Mouse (Mus musculus) MEL (cell line): Measurements from ENCODE around the gene Gm49396. TPM values are rescaled to one million over a fixed set of nuclear protein-coding genes. Genes with fewer than 3 reads are reported as not detected.

Experiments used
- DNase-seq: peaks from one replicate; pipeline ENCODE4 v3.0.0; 2011; ENCODE audit warnings: low read depth, low spot score
- H3K27ac ChIP-seq: 2 replicates; pipeline ENCODE4 v1.5.1; 2012; ENCODE audit warnings: low read depth, mild to moderate bottlenecking, control low read depth, low read length, moderate library complexity; ENCODE audit not compliant: control insufficient read depth
- H3K27me3 ChIP-seq, 2 experiments: fragments of 150-350 bp in 1 of 2; sonication (generic) in 1 of 2; 2 replicates each; pipeline ENCODE4 v1.6.1; 2012; ENCODE audit warnings: low read length in 2 of 2, mild to moderate bottlenecking in 2 of 2, improper control_type of control experiment in 1 of 2, moderate library complexity in 1 of 2; ENCODE audit not compliant: insufficient read depth in 2 of 2, control insufficient read depth in 1 of 2
- H3K36me3 ChIP-seq, 2 experiments: 2 replicates each; pipeline ENCODE4 v1.6.1; 2012 to 2014; ENCODE audit warnings: low read length in 2 of 2, improper control_type of control experiment in 1 of 2, inconsistent platforms in 1 of 2, mild to moderate bottlenecking in 1 of 2; ENCODE audit not compliant: insufficient read depth in 2 of 2, control insufficient read depth in 1 of 2
- H3K4me1 ChIP-seq, 2 experiments: fragments of 150-350 bp in 1 of 2; sonication (generic) in 1 of 2; 2 replicates each; pipeline ENCODE4 v1.6.1; 2012; ENCODE audit warnings: low read length in 2 of 2, improper control_type of control experiment in 1 of 2, mild to moderate bottlenecking in 1 of 2; ENCODE audit not compliant: insufficient read depth in 2 of 2, control insufficient read depth in 1 of 2
- H3K4me3 ChIP-seq, 2 experiments: fragments of 150-350 bp in 1 of 2; sonication (generic) in 1 of 2; 2 replicates each; pipeline ENCODE4 v1.5.1; 2012; ENCODE audit warnings: low read depth in 2 of 2, low read length in 2 of 2, mild to moderate bottlenecking in 2 of 2, moderate library complexity in 2 of 2, control low read depth in 1 of 2, improper control_type of control experiment in 1 of 2; ENCODE audit not compliant: control insufficient read depth in 1 of 2, insufficient read depth in 1 of 2
- H3K79me2 ChIP-seq: 2 replicates; pipeline ENCODE4 v1.6.1; 2012; ENCODE audit warnings: mild to moderate bottlenecking, low read length, moderate library complexity; ENCODE audit not compliant: control insufficient read depth, poor library complexity, insufficient read depth
- H3K9ac ChIP-seq: 2 replicates; pipeline ENCODE4 v1.6.1; 2012; ENCODE audit warnings: low read depth, mild to moderate bottlenecking, control low read depth, low read length, moderate library complexity; ENCODE audit not compliant: control insufficient read depth, poor library complexity, severe bottlenecking
- H3K9me3 ChIP-seq: fragments of 150-350 bp; sonication (generic); replicated peaks from 2 replicates; pipeline ENCODE4 v1.6.1; 2012; ENCODE audit warnings: mild to moderate bottlenecking, low read length, improper control_type of control experiment, moderate library complexity; ENCODE audit not compliant: insufficient read depth
- CHD1 ChIP-seq: IDR thresholded peaks from 2 replicates; pipeline ENCODE4 v1.6.1; 2012; ENCODE audit warnings: low read depth, mild to moderate bottlenecking, inconsistent platforms, low read length, improper control_type of control experiment
- CTCF ChIP-seq, 3 experiments: IDR thresholded peaks in 2 of 3; conservative IDR thresholded peaks in 1 of 3; 2 replicates each; pipeline ENCODE4 v1.5.1; 2011 to 2012; ENCODE audit warnings: low read length in 3 of 3, low read depth in 2 of 3, mild to moderate bottlenecking in 2 of 3, improper control_type of control experiment in 1 of 3, inconsistent platforms in 1 of 3, mixed read lengths in 1 of 3, moderate library complexity in 1 of 3; ENCODE audit not compliant: control insufficient read depth in 1 of 3, insufficient read depth in 1 of 3, poor library complexity in 1 of 3, severe bottlenecking in 1 of 3
- ELF1 ChIP-seq: IDR thresholded peaks from 2 replicates; pipeline ENCODE4 v1.6.1; 2014; ENCODE audit warnings: low read depth, mild to moderate bottlenecking, inconsistent platforms, low read length, improper control_type of control experiment, moderate library complexity
- ETS1 ChIP-seq: IDR thresholded peaks from 2 replicates; pipeline ENCODE4 v1.6.1; 2012; ENCODE audit warnings: low read depth, mild to moderate bottlenecking, inconsistent platforms, low read length, improper control_type of control experiment, moderate library complexity
- GABPA ChIP-seq: IDR thresholded peaks from 2 replicates; pipeline ENCODE4 v1.6.1; 2012; ENCODE audit warnings: low read depth, mild to moderate bottlenecking, inconsistent platforms, low read length, improper control_type of control experiment, moderate library complexity
- GATA1 ChIP-seq: IDR thresholded peaks from 2 replicates; pipeline ENCODE4 v1.6.1; 2011; ENCODE audit warnings: low read depth, low read length, improper control_type of control experiment
- HCFC1 ChIP-seq: IDR thresholded peaks from 2 replicates; pipeline ENCODE4 v1.6.1; 2012; ENCODE audit warnings: low read depth, mild to moderate bottlenecking, inconsistent platforms, low read length, improper control_type of control experiment, moderate library complexity
- MAZ ChIP-seq: IDR thresholded peaks from 2 replicates; pipeline ENCODE4 v1.6.1; 2012; ENCODE audit warnings: low read depth, mild to moderate bottlenecking, inconsistent platforms, low read length, improper control_type of control experiment
- MEF2A ChIP-seq: IDR thresholded peaks from 2 replicates; pipeline ENCODE4 v1.6.1; 2014; ENCODE audit warnings: low read depth, mild to moderate bottlenecking, inconsistent platforms, low read length, improper control_type of control experiment; ENCODE audit not compliant: poor library complexity, insufficient replicate concordance, severe bottlenecking; ENCODE audit errors: extremely low read depth
- MYB ChIP-seq: IDR thresholded peaks from 2 replicates; pipeline ENCODE4 v1.6.1; 2011; ENCODE audit warnings: mild to moderate bottlenecking, low read depth, low read length, improper control_type of control experiment
- MYC ChIP-seq: IDR thresholded peaks from 2 replicates; pipeline ENCODE4 v1.6.1; 2011; ENCODE audit warnings: low read depth, mild to moderate bottlenecking, low read length, improper control_type of control experiment, moderate library complexity
- NELFE ChIP-seq: IDR thresholded peaks from 2 replicates; pipeline ENCODE4 v1.6.1; 2011; ENCODE audit warnings: low read depth, low read length, improper control_type of control experiment
- SIN3A ChIP-seq: IDR thresholded peaks from 2 replicates; pipeline ENCODE4 v1.6.1; 2012; ENCODE audit warnings: low read length, improper control_type of control experiment, inconsistent platforms
- TAL1 ChIP-seq: IDR thresholded peaks from 2 replicates; pipeline ENCODE4 v1.6.1; 2012; ENCODE audit warnings: mild to moderate bottlenecking, inconsistent platforms, low read length, moderate library complexity, mixed read lengths
- TBP ChIP-seq: IDR thresholded peaks from 2 replicates; pipeline ENCODE4 v1.8.0; 2011; ENCODE audit warnings: low read depth, low read length, improper control_type of control experiment
- TCF12 ChIP-seq: IDR thresholded peaks from 2 replicates; pipeline ENCODE4 v1.6.1; 2014; ENCODE audit warnings: low read depth, mild to moderate bottlenecking, inconsistent platforms, low read length, improper control_type of control experiment, moderate library complexity
- USF1 ChIP-seq: IDR thresholded peaks from 2 replicates; pipeline ENCODE4 v1.6.1; 2014; ENCODE audit warnings: low read depth, mild to moderate bottlenecking, inconsistent platforms, low read length, improper control_type of control experiment, moderate library complexity
- ZC3H11A ChIP-seq: IDR thresholded peaks from 2 replicates; pipeline ENCODE4 v1.6.1; 2012; ENCODE audit warnings: low read depth, mild to moderate bottlenecking, inconsistent platforms, low read length, improper control_type of control experiment
- ZKSCAN1 ChIP-seq: IDR thresholded peaks from 2 replicates; pipeline ENCODE4 v1.6.1; 2012; ENCODE audit warnings: low read depth, mild to moderate bottlenecking, inconsistent platforms, low read length, improper control_type of control experiment, moderate library complexity
- ZNF384 ChIP-seq: IDR thresholded peaks from 2 replicates; pipeline ENCODE4 v1.6.1; 2012; ENCODE audit warnings: low read depth, mild to moderate bottlenecking, inconsistent platforms, low read length, improper control_type of control experiment
- polyA plus RNA-seq, 2 experiments: library from polyadenylated mRNA; stranded (reverse) in 1 of 2; unstranded in 1 of 2; fragments of >175 nt in 1 of 2; fragments of >200 nt in 1 of 2; gene quantifications; 2 replicates each; pipeline versions ENCODE4 v1.2.1 to v1.2.4; 2012; ENCODE audit warnings: low replicate concordance in 2 of 2, low read depth in 1 of 2; ENCODE audit not compliant: insufficient read length in 2 of 2, insufficient read depth in 1 of 2, missing spikeins in 1 of 2
- total RNA-seq: library from RNA; depleted of rRNA; stranded (reverse); fragments of 300-350 nt; gene quantifications from 2 replicates; pipeline ENCODE4 v1.2.3, GENCODE M21; 2012

Gm49396 gene
- total and polyA plus RNA-seq, 3 experiments, result 1.9 to 4.2 TPM; not detected in 1

- Histone ChIP-seq H3K27ac (no peak overlapping the region), H3K36me3 (peaks cover 0 to 12% of the 10 kb centered on the region in 2 experiments; a peak in 3 of 4 replicates), H3K4me3 (no peak overlapping the region), H3K9ac (no peak overlapping the region), H3K9me3 (no peaks in the 10 kb centered on the region), H3K79me2 (peaks cover 2% of the 10 kb centered on the region; the same call in 1 of the 2 replicates), H3K4me1 (peaks cover 0 to 12% of the 10 kb centered on the region in 2 experiments; a peak in 3 of 4 replicates), H3K27me3 (no peaks in the 10 kb centered on the region)
- no peak for DNase-seq
- TF ChIP-seq CHD1 (no peak), TAL1 (no peak), ZC3H11A (no peak), HCFC1 (peak; percentile 75), CTCF (IDR thresholded peaks at IDR 0.05 in 2 of 3, conservative IDR thresholded peaks at IDR 0.05 in 1 of 3; ENCODE audit: control insufficient read depth in 1 of 3, insufficient read depth in 1 of 3, low read depth in 2 of 3, low read length in 3 of 3, poor library complexity in 1 of 3, severe bottlenecking in 1 of 3) (no peak)
Observed at GRCm38 (mm10) chr7:30549880-30550279, 13.3 kb upstream of the Gm49396 start.

GRCm38 (mm10) chr7:30550603-30551002 is 12.5 kb upstream of the Gm49396 start:
- Histone ChIP-seq H3K4me3 (no peak overlapping the region), H3K9ac (no peak overlapping the region), H3K27me3 (no peaks in the 10 kb centered on the region), H3K27ac (no peak overlapping the region), H3K9me3 (no peaks in the 10 kb centered on the region), H3K36me3 (peaks cover 0 to 8% of the 10 kb centered on the region in 2 experiments; a peak in 3 of 4 replicates), H3K4me1 (peaks cover 0 to 8% of the 10 kb centered on the region in 2 experiments; a peak in 1 of 4 replicates), H3K79me2 (peaks cover 2% of the 10 kb centered on the region; the same call in 1 of the 2 replicates)
- TF ChIP-seq ZC3H11A (no peak), GABPA (no peak), SIN3A (no peak), MYC (no peak), USF1 (no peak), TCF12 (no peak), MEF2A (no peak), MYB (no peak), NELFE (no peak), ELF1 (no peak), MAZ (no peak), ETS1 (no peak), GATA1 (no peak), ZKSCAN1 (no peak), ZNF384 (no peak), TBP (no peak)
- DNase-seq, result no peak
